16 mouse cellular contexts compared by ENCODE assay signal in the genomic region with DNA sequence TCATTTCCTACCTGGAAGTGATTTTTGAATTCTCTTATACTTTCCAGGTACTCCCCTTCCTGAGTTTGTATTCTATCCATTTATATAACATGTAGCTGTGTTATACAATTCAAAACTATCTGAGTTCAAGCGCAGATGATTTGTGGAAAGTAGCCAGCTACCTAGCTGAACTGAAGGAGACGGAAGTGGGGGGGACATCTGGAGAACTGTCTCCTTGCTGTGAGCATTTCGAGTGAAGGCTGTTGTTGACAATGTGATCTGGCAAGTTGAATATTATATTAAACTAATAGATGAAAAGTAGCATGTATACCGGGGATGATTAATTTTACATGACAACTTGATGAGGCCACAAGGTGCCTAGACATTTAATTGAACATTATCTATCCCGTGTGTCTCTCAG.
"Had no signal": no experiment of that assay in that cellular context is flagged by ENCODE, and none has a peak within 500 bp of the region (broad histone marks: within the 10 kb centered on the region; RNA-seq: fewer than 3 reads in every experiment).

No protein-coding gene starts in this region.

- H3K4me2 ChIP-seq: liver, embryonic 13.5 days; midbrain, embryonic 11.5 days; midbrain, embryonic 15.5 days; neural tube, embryonic 13.5 days; stomach, embryonic 15.5 days had no signal

- ATAC-seq: midbrain, embryonic 15.5 days had no signal

- DNase-seq: kidney, adult 9 months; kidney, postnatal 14 days; kidney, postnatal 4 days; liver, embryonic 13.5 days; lung, adult 2 months; lung, postnatal 14 days; lung, postnatal 4 days; retina, postnatal 1 day; right cerebral cortex, postnatal 25 days; spleen, adult 18-20 months; thymus, postnatal 4 days had no signal

- H3K27ac ChIP-seq: liver, embryonic 13.5 days; midbrain, embryonic 15.5 days; neural tube, embryonic 13.5 days; stomach, embryonic 15.5 days had no signal

- H3K9ac ChIP-seq: liver, embryonic 13.5 days; midbrain, embryonic 15.5 days; neural tube, embryonic 13.5 days; stomach, embryonic 15.5 days had no signal

- H3K9me3 ChIP-seq: liver, embryonic 13.5 days; midbrain, embryonic 15.5 days; stomach, embryonic 15.5 days had no signal

- H3K27me3 ChIP-seq: liver, embryonic 13.5 days; midbrain, embryonic 15.5 days; neural tube, embryonic 13.5 days; stomach, embryonic 15.5 days had no signal

- H3K36me3 ChIP-seq: liver, embryonic 13.5 days; midbrain, embryonic 15.5 days; neural tube, embryonic 13.5 days; stomach, embryonic 15.5 days had no signal

- H3K4me1 ChIP-seq: liver, embryonic 13.5 days; midbrain, embryonic 15.5 days; neural tube, embryonic 13.5 days; stomach, embryonic 15.5 days had no signal

- H3K4me3 ChIP-seq: liver, embryonic 13.5 days; midbrain, embryonic 15.5 days; myocyte; neural tube, embryonic 13.5 days; stomach, embryonic 15.5 days had no signal
